Mouse (Mus musculus) stomach, embryonic 16.5 days (tissue): ENCODE data around the gene Mapk8. TPM values are rescaled to one million over a fixed set of nuclear protein-coding genes. Genes with fewer than 3 reads are reported as not detected.

Experiments used
- ATAC-seq: fragments of 200-750 bp; cut with Nextera tagmentation; 2 replicates; pipeline ENCODE4 v1.8.0; 2017; ENCODE audit warnings: moderate number of reproducible peaks, moderate TSS enrichment; ENCODE audit not compliant: insufficient read depth, low FRiP score
- H3K27ac ChIP-seq: fragments of 300-500 bp; sonication (generic); 2 replicates; pipeline ENCODE4 v1.5.1; 2014; ENCODE audit warnings: low read length
- H3K27me3 ChIP-seq: fragments of 300-500 bp; sonication (generic); 2 replicates; pipeline ENCODE4 v1.6.1; 2014; ENCODE audit warnings: low read length, control low read depth, mixed read lengths; ENCODE audit not compliant: control insufficient read depth, insufficient read depth
- H3K36me3 ChIP-seq: fragments of 300-500 bp; sonication (generic); 2 replicates; pipeline ENCODE4 v1.6.1; 2014; ENCODE audit warnings: low read length; ENCODE audit not compliant: control insufficient read depth, insufficient read depth
- H3K4me1 ChIP-seq: fragments of 300-500 bp; sonication (generic); 2 replicates; pipeline ENCODE4 v1.6.1; 2014; ENCODE audit warnings: low read length, control low read depth, mixed read lengths; ENCODE audit not compliant: control insufficient read depth, insufficient read depth
- H3K4me2 ChIP-seq: fragments of 300-500 bp; sonication (generic); 2 replicates; pipeline ENCODE4 v1.6.1; 2014; ENCODE audit warnings: low read depth, low read length, mixed read lengths
- H3K4me3 ChIP-seq: fragments of 300-500 bp; sonication (generic); replicated peaks from 2 replicates; pipeline ENCODE4 v1.5.1; 2014; ENCODE audit warnings: mild to moderate bottlenecking, low read length
- H3K9ac ChIP-seq: fragments of 300-500 bp; sonication (generic); 2 replicates; pipeline ENCODE4 v1.6.1; 2014; ENCODE audit warnings: low read length
- H3K9me3 ChIP-seq: fragments of 300-500 bp; sonication (generic); replicated peaks from 2 replicates; pipeline ENCODE4 v1.6.1; 2016; ENCODE audit warnings: low read length, control low read depth; ENCODE audit not compliant: control insufficient read depth
- WGBS: fragments of 180-500 bp; shearing (Covaris S2); extraction: QIAGEN DNeasy Blood & Tissue Kit; methylation state at CpG from one replicate; pipeline ENCODE4 v1.1.7; 2014; 5-methylcytosine and 5-hydroxymethylcytosine counted together
- polyA plus RNA-seq: library from polyadenylated mRNA; unstranded; fragments of >200 nt; fragmentation: Nextera tagmentation; extraction: Ambion mirVana; gene quantifications from 2 replicates; pipeline ENCODE4 v1.2.1, GENCODE M21; 2015

The Mapk8 gene
- polyA plus RNA-seq: 13.9 and 14.2 TPM in 2 replicates

DNA sequence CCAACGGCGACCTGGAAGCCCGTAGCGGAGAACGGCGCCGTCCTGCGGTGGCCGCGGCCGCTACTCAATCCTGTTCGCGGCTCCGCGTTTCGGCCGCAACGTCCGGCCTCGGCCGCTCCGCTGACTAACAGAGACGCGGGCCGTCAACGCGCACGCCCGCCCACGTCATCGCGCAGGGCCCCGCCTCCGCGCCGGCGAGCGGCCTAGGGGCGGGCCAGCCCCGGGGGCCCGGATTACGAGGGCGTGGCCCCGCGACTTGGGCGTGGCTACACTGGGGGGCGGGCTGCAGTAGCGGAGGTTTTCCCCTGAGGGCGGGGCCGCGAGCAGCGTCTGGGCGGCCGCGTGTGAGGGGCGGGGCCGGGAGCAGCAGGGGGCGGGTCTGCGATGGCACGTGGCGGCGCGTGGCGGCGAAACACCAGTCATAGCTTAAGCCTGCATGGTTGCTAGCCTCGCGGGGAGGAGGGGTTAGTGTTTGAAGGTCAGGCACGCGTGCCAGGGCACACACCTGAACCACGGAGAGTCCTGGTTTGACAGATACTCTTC lies at the start of gene Mapk8:
Gene Mapk8 (minus strand): TSS at position 132 of the 543 bp plus-strand sequence.
- Histone ChIP-seq H3K4me2 (peak within 1 kb of the TSS; percentile 73), H3K9me3 (no peaks in the 10 kb centered on the region), H3K27ac (peak within 1 kb of the TSS; percentile 92), H3K27me3 (no peaks in the 10 kb centered on the region), H3K9ac (peak within 1 kb of the TSS; percentile 94), H3K4me3 (peak within 1 kb of the TSS; percentile 91), H3K4me1 (peaks cover 6% of the 10 kb centered on the region), H3K36me3 (no peaks in the 10 kb centered on the region)
- peak; percentile 99 for ATAC-seq
- under 1% methylated on average over 66 of the region's 70 CpGs for WGBS

DNA sequence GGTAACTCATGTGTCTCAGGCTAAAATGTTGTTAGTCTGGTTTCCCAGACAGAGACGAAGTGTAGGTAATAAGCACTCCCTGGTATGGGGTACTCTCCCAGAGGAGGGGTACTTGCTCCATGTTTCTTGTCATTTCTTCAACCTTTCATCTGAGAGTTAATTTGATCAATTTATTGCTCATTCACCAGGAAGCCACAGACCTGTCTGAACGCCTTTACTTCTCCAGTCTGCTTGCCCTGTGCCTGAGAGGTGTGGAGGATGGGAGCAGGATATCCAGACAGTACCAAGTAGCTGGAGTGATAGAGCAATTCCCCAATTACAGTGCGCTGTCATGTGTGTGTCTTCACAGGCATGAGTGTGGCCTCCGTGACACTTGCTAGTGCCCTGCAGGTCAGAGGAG lies 48.3 kb upstream of the Mapk8 start:
- no peaks in the 10 kb centered on the region for H3K36me3 ChIP-seq
- H3K4me2 ChIP-seq: no peak overlapping the region
- no peaks in the 10 kb centered on the region for H3K27me3 ChIP-seq
- no peaks in the 10 kb centered on the region for H3K4me1 ChIP-seq
- 71% methylated on average over 4 of the region's 4 CpGs for WGBS
- no peak overlapping the region for H3K27ac ChIP-seq
- no peak overlapping the region for H3K9ac ChIP-seq
- H3K4me3 ChIP-seq: no peak overlapping the region
- H3K9me3 ChIP-seq: no peaks in the 10 kb centered on the region
- ATAC-seq: no peak

- WGBS: 62% methylated on average over 15 of the region's 15 CpGs
Observed at GRCm38 (mm10) chr14:33487805-33488550, 41.0 kb upstream of the Mapk8 start.

DNA sequence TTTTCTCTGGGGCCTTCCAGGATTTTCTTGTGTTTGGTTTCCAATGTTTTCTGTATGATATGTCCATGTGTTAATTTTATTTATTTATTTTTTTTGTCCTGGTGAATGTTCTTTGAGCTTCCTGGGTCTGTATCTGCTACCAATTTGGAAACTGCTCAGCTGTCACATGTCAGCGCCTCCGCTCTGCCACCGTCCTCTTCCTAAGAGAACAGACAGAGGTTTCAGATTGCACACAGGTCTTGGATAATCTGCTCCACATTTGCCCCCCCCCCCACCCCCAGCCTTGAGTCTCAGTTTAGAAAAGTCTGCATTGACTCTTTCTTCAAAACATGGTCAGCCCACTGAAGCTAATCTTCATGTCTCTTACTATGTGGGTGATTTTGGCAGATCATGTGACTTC lies 35.0 kb upstream of the Mapk8 start:
- 62% methylated on average over 3 of the region's 3 CpGs for WGBS
- no peak for ATAC-seq
- Histone ChIP-seq H3K4me2 (no peak overlapping the region), H3K27me3 (no peaks in the 10 kb centered on the region), H3K4me3 (no peak overlapping the region), H3K27ac (no peak overlapping the region), H3K9ac (no peak overlapping the region), H3K36me3 (no peaks in the 10 kb centered on the region), H3K9me3 (no peaks in the 10 kb centered on the region), H3K4me1 (no peaks in the 10 kb centered on the region)

More at GRCm38 (mm10) chr14:33487805-33488550, 41.0 kb upstream of the Mapk8 start:
- no peak overlapping the region for H3K4me2 ChIP-seq
- no peak overlapping the region for H3K4me3 ChIP-seq
- no peak for ATAC-seq
- no peak overlapping the region for H3K9ac ChIP-seq
- no peaks in the 10 kb centered on the region for H3K4me1 ChIP-seq
- no peaks in the 10 kb centered on the region for H3K36me3 ChIP-seq
- H3K27ac ChIP-seq: no peak overlapping the region
- H3K9me3 ChIP-seq: no peaks in the 10 kb centered on the region
- H3K27me3 ChIP-seq: no peaks in the 10 kb centered on the region

DNA sequence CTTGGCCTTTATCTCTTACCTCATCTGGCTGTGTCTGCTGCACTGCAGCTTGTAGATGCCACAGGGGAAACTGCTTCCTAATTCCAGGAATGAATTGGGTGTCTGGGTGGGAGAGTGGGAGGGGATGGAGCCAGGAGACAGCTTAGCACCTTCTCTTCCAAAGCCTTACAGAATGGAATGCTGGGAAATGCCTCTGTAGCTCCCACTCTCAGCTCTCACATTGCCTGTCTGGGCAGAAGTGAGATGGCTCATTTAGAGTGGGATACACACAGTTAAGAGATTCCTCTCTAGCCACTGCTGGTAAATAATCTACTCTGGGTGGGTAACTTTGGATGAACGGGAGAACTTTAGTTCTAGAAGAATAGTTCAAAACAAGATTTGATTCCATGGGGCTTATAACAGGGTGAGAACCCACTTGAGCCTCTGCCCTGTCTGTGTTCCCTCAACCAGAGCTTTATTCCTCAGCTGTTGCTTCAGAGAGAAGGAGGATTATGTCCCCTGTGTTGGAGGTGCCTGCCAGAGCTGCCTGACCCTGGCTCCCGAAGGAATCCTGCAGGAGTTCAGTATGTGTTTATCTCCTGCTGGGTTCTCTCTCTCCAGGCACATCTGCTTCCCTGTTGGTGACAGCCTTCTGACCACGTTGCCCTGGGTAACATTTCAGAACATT lies 29.3 kb upstream of the Mapk8 start:
- no peak overlapping the region for H3K4me2 ChIP-seq
- no peaks in the 10 kb centered on the region for H3K36me3 ChIP-seq
- no peak overlapping the region for H3K4me3 ChIP-seq
- no peaks in the 10 kb centered on the region for H3K27me3 ChIP-seq
- no peaks in the 10 kb centered on the region for H3K9me3 ChIP-seq
- H3K4me1 ChIP-seq: no peaks in the 10 kb centered on the region
- 13% methylated on average over 3 of the region's 3 CpGs for WGBS
- no peak overlapping the region for H3K27ac ChIP-seq
- no peak for ATAC-seq
- H3K9ac ChIP-seq: no peak overlapping the region

DNA sequence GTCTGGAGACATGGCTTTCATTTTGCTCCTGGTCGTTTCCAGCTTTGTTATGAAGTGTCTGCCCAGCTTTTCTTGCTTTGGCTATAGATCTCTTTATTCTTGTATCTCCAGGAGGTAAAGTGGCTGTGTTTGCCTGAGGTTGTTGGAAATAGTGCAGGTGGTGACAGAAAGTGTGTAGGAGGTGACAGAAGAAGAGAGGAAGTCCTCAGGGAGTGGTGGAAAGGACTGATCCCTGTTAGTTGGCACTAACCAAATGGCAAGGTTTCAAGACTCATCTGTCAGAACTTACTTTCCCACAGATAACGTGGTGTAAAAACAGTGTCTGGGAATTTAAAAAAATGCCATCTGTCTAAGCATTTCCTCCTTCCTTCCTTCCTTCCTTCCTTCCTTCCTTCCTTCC lies 27.5 kb upstream of the Mapk8 start:
- H3K36me3 ChIP-seq: no peaks in the 10 kb centered on the region
- H3K4me2 ChIP-seq: no peak overlapping the region
- no peak for ATAC-seq
- H3K27me3 ChIP-seq: no peaks in the 10 kb centered on the region
- no peaks in the 10 kb centered on the region for H3K4me1 ChIP-seq
- H3K9ac ChIP-seq: no peak overlapping the region
- H3K27ac ChIP-seq: no peak overlapping the region
- 61% methylated on average over 2 of the region's 2 CpGs for WGBS
- no peaks in the 10 kb centered on the region for H3K9me3 ChIP-seq
- H3K4me3 ChIP-seq: no peak overlapping the region

DNA sequence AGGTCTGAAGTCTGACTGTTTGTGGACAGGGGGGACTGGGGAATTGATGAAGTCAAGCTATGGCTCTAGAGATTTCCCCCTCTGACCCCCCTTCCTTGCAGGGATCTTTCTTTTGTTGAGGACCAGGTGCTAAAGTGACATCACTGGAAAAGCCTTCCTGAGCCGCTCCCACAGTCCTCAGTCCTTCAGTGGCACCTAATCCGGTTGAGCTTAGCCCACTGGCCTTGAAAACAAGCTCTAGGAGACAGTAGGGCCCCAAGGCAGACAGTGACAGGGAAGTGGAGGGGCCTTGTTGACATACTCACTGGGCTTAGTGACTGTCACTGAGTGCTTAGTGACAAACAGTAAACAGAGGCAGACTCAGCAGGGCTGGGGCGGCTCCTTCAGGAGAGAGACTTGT lies 24.4 kb upstream of the Mapk8 start, which contains the start of gene Frmpd2:
Gene Frmpd2 (plus strand): TSS at position 366 of the 400 bp plus-strand sequence.
- no peak within 1 kb of the TSS for H3K27ac ChIP-seq
- H3K9ac ChIP-seq: no peak within 1 kb of the TSS
- no peaks in the 10 kb centered on the region for H3K4me1 ChIP-seq
- H3K9me3 ChIP-seq: no peaks in the 10 kb centered on the region
- H3K27me3 ChIP-seq: no peaks in the 10 kb centered on the region
- H3K4me3 ChIP-seq: no peak within 1 kb of the TSS
- ATAC-seq: no peak; the same call in 1 of the 2 replicates
- WGBS: 34% methylated on average over 3 of the region's 3 CpGs
- H3K4me2 ChIP-seq: no peak within 1 kb of the TSS
- no peaks in the 10 kb centered on the region for H3K36me3 ChIP-seq

DNA sequence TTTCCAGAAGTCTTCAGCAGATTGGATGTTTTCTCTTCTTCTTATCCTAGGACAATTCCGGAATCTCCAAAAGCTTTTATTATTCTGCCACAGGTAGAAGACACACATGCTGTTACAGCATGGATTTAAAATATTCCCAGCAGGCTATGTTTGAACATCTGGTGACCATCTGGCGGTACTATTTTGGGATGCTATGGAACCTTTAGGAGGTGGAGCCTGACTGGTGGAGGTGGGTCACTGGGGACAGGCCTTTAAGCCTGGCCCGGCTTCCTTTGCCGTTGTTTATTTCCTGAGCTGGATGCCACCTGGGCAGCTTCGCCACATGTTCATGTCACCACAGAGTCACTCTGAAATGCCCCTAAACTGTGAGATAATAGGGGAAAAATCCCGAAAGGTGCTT lies 20.8 kb upstream of the Mapk8 start:
- Histone ChIP-seq H3K4me2 (no peak overlapping the region), H3K9me3 (no peaks in the 10 kb centered on the region), H3K9ac (no peak overlapping the region), H3K4me3 (no peak overlapping the region), H3K27me3 (no peaks in the 10 kb centered on the region), H3K4me1 (no peaks in the 10 kb centered on the region), H3K36me3 (no peaks in the 10 kb centered on the region), H3K27ac (no peak overlapping the region)
- 64% methylated on average over 6 of the region's 6 CpGs for WGBS
- ATAC-seq: no peak

GRCm38 (mm10) chr14:33463658-33464057 lies 16.7 kb upstream of the Mapk8 start:
- H3K27me3 ChIP-seq: no peaks in the 10 kb centered on the region
- no peak overlapping the region for H3K27ac ChIP-seq
- ATAC-seq: no peak
- H3K4me1 ChIP-seq: no peaks in the 10 kb centered on the region
- WGBS: 74% methylated on average over 3 of the region's 3 CpGs
- H3K9me3 ChIP-seq: no peaks in the 10 kb centered on the region
- no peak overlapping the region for H3K9ac ChIP-seq
- H3K4me3 ChIP-seq: no peak overlapping the region
- no peaks in the 10 kb centered on the region for H3K36me3 ChIP-seq
- H3K4me2 ChIP-seq: no peak overlapping the region
